Comparison of ENCODE assay signal across 10 mouse cellular contexts in genomic region chr17:35720340-35720727, GRCm38 (mm10). TPM values are rescaled to one million over a fixed set of nuclear protein-coding genes. Genes with fewer than 3 reads are reported as not detected.
DNase-seq lines count a peak whose midpoint lies in the region; ATAC-seq and TF ChIP-seq lines count a peak whose summit lies in the region.
"Had no signal": no experiment of that assay in that cellular context is flagged by ENCODE, and none has a peak within 500 bp of the region (broad histone marks: within the 10 kb centered on the region; RNA-seq: fewer than 3 reads in every experiment).

No protein-coding gene starts in this region.

- H3K4me1 ChIP-seq in embryonic facial prominence, embryonic 15.5 days, result peaks cover 23% of the 10 kb centered on the region
- peaks cover 5% of the 10 kb centered on the region; the same call in 1 of the 2 replicates for H3K4me1 ChIP-seq in hindbrain, embryonic 16.5 days (ENCODE audit: control insufficient read depth, insufficient read depth, low read depth, low read length)
- no peaks in the 10 kb centered on the region for H3K4me1 ChIP-seq in lung, adult 2 months (ENCODE audit: control insufficient read depth, insufficient read depth, low read length)
- H3K4me1 ChIP-seq: liver, embryonic 15.5 days had no signal

- peak; percentile 28; the same call in 1 of the 2 replicates for ATAC-seq in embryonic facial prominence, embryonic 15.5 days (ENCODE audit: insufficient number of reproducible peaks, low FRiP score, low TSS enrichment, low read depth)
- peak; percentile 65 for ATAC-seq in hindbrain, embryonic 16.5 days
- ATAC-seq in activated CD4-positive, CD25-positive, alpha-beta regulatory T cell, adult 4 months, result no peak

- DNase-seq in adrenal gland, postnatal 10 days, result peak; percentile 41
- DNase-seq in adrenal gland, postnatal 25 days, result no peak
- DNase-seq in lung, adult 2 months, result peak; percentile 35
- DNase-seq in right cerebral cortex, postnatal 25 days, result peak; percentile 56
- DNase-seq in gastrocnemius, postnatal 36 days, result no peak

- no peak overlapping the region for H3K9ac ChIP-seq in embryonic facial prominence, embryonic 15.5 days
- H3K9ac ChIP-seq in hindbrain, embryonic 16.5 days (ENCODE audit: low read depth, low read length), result peak overlapping the region; percentile 35; the same call in 1 of the 2 replicates
- H3K9ac ChIP-seq: liver, embryonic 15.5 days had no signal

- H3K27ac ChIP-seq in embryonic facial prominence, embryonic 15.5 days (replicated peaks), result peak overlapping the region; percentile 23; the same call in 1 of the 2 replicates
- peak overlapping the region; percentile 35; the same call in 1 of the 2 replicates for H3K27ac ChIP-seq in hindbrain, embryonic 16.5 days (ENCODE audit: low read depth, low read length)
- H3K27ac ChIP-seq: liver, embryonic 15.5 days had no signal

- no peak for TF ChIP-seq POLR2A in lung, adult 2 months (IDR thresholded peaks at IDR 0.05; ENCODE audit: borderline replicate concordance, extremely low read depth, low read depth, low read length)

- H3K36me3 ChIP-seq in embryonic facial prominence, embryonic 15.5 days, result no peaks in the 10 kb centered on the region
- no peaks in the 10 kb centered on the region for H3K36me3 ChIP-seq in hindbrain, embryonic 16.5 days (ENCODE audit: control insufficient read depth, insufficient read depth, low read length)
- H3K36me3 ChIP-seq: liver, embryonic 15.5 days had no signal

- intact Hi-C loops in gastrocnemius, postnatal 36 days (cut with DNase I), result loop anchor here (2.0 to 5.0 kb wide), 2 partner anchors 14 to 83 kb away; no protein-coding TSS in a partner anchor

- no peaks in the 10 kb centered on the region for H3K9me3 ChIP-seq in embryonic facial prominence, embryonic 15.5 days (replicated peaks)
- H3K9me3 ChIP-seq in hindbrain, embryonic 16.5 days (ENCODE audit: control insufficient read depth, low read length), result no peaks in the 10 kb centered on the region
- H3K9me3 ChIP-seq: liver, embryonic 15.5 days had no signal

- H3K27me3 ChIP-seq in embryonic facial prominence, embryonic 15.5 days, result no peaks in the 10 kb centered on the region
- no peaks in the 10 kb centered on the region for H3K27me3 ChIP-seq in hindbrain, embryonic 16.5 days (replicated peaks; ENCODE audit: control insufficient read depth, insufficient read depth, low read length)

- H3K4me3 ChIP-seq in embryonic facial prominence, embryonic 15.5 days (replicated peaks), result no peak overlapping the region
- no peak overlapping the region for H3K4me3 ChIP-seq in hindbrain, embryonic 16.5 days (ENCODE audit: low read length)
- H3K4me3 ChIP-seq in lung, adult 2 months (replicated peaks; ENCODE audit: extremely low read depth, low read depth, low read length), result no peak overlapping the region
- H3K4me3 ChIP-seq: liver, embryonic 15.5 days had no signal

- TF ChIP-seq CTCF in lung, adult 2 months (IDR thresholded peaks at IDR 0.05; ENCODE audit: insufficient read depth, low read length), result no peak

- WGBS in embryonic facial prominence, embryonic 15.5 days, result 6% methylated on average over 11 of the region's 11 CpGs
- 9% methylated on average over 11 of the region's 11 CpGs for WGBS in hindbrain, embryonic 16.5 days
- WGBS in lung, adult 2 months, result 12% methylated on average over 11 of the region's 11 CpGs

- H3K4me2 ChIP-seq in embryonic facial prominence, embryonic 15.5 days (replicated peaks), result peak overlapping the region; percentile 34
- peak overlapping the region; percentile 31; the same call in 1 of the 2 replicates for H3K4me2 ChIP-seq in hindbrain, embryonic 16.5 days (ENCODE audit: low read length)
- H3K4me2 ChIP-seq: liver, embryonic 15.5 days had no signal

RNA-seq across cellular contexts. Expression of gene Ddr1, which starts 15.9 kb away (rescaled TPM):
- 10 to 100 TPM; 33.7 to 39.6 TPM for total RNA-seq in adrenal gland, postnatal 10 days (2021)
- total RNA-seq in adrenal gland, postnatal 25 days (2021), result 41.7 and 54.6 TPM in 2 replicates
- polyA plus RNA-seq in embryonic facial prominence, embryonic 15.5 days (2015; fragmentation: Nextera tagmentation; extraction: Ambion mirVana), result 95.1 and 100 TPM in 2 replicates
- 87.1 and 106 TPM in 2 replicates for polyA plus RNA-seq in hindbrain, embryonic 16.5 days (2015; fragmentation: Nextera tagmentation; extraction: Ambion mirVana)
- 63.9 and 66.2 TPM in 2 replicates for polyA plus RNA-seq in lung, adult 2 months (2012; rRNA removed)
- polyA plus RNA-seq in activated CD4-positive, CD25-positive, alpha-beta regulatory T cell, adult 4 months (2017; shearing (Covaris generic)), result under 1 TPM; 0.66 to 0.71 TPM
- total RNA-seq in gastrocnemius, postnatal 36 days (2021), result 10 to 100 TPM; 12.7 to 15.0 TPM
- total RNA-seq: common myeloid progenitor, adult 5-6 weeks had no signal

RNA-seq across cellular contexts. Expression of gene Gtf2h4, which starts 46.8 kb away (rescaled TPM):
- total RNA-seq in adrenal gland, postnatal 10 days (2021), result 10 to 100 TPM; 27.6 to 32.2 TPM
- 22.4 and 26.9 TPM in 2 replicates for total RNA-seq in adrenal gland, postnatal 25 days (2021)
- polyA plus RNA-seq in embryonic facial prominence, embryonic 15.5 days (2015; fragmentation: Nextera tagmentation; extraction: Ambion mirVana), result 35.4 and 39.5 TPM in 2 replicates
- polyA plus RNA-seq in hindbrain, embryonic 16.5 days (2015; fragmentation: Nextera tagmentation; extraction: Ambion mirVana), result 27.8 and 28.1 TPM in 2 replicates
- polyA plus RNA-seq in lung, adult 2 months (2012; rRNA removed), result 21.3 and 22.5 TPM in 2 replicates
- 10 to 100 TPM; 11.5 to 30.4 TPM for polyA plus RNA-seq in activated CD4-positive, CD25-positive, alpha-beta regulatory T cell, adult 4 months (2017; shearing (Covaris generic))
- total RNA-seq in gastrocnemius, postnatal 36 days (2021), result 10 to 100 TPM; 15.3 to 19.0 TPM

RNA-seq across cellular contexts. Expression of gene Vars2, which starts 52.9 kb away (rescaled TPM):
- total RNA-seq in adrenal gland, postnatal 10 days (2021), result 10 to 100 TPM; 49.2 to 66.4 TPM
- total RNA-seq in adrenal gland, postnatal 25 days (2021), result 41.5 and 65.4 TPM in 2 replicates
- polyA plus RNA-seq in embryonic facial prominence, embryonic 15.5 days (2015; fragmentation: Nextera tagmentation; extraction: Ambion mirVana), result 16.6 and 19.0 TPM in 2 replicates
- polyA plus RNA-seq in hindbrain, embryonic 16.5 days (2015; fragmentation: Nextera tagmentation; extraction: Ambion mirVana), result 16.7 and 17.9 TPM in 2 replicates
- polyA plus RNA-seq in lung, adult 2 months (2012; rRNA removed), result 44.0 and 46.6 TPM in 2 replicates
- 10 to 100 TPM in 1 of 2 experiments, 1 to 10 TPM in 1; 9.3 to 11.8 TPM for polyA plus RNA-seq in activated CD4-positive, CD25-positive, alpha-beta regulatory T cell, adult 4 months (2017; shearing (Covaris generic))
- 10 to 100 TPM; 12.5 to 12.9 TPM for total RNA-seq in gastrocnemius, postnatal 36 days (2021)

Comparison
In these comparisons a context has a peak if more than half of its experiments do, and no peak if none do; other contexts are left out.
1. DNase-seq: peak in adrenal gland, postnatal 10 days (single experiment), lung, adult 2 months (single experiment) and right cerebral cortex, postnatal 25 days (single experiment); none in adrenal gland, postnatal 25 days (single experiment) and gastrocnemius, postnatal 36 days (0 of 2).
2. RNA of gene Ddr1, which starts 15.9 kb away (polyA plus RNA-seq): 95.1 to 100 TPM in embryonic facial prominence, embryonic 15.5 days, 87.1 to 106 TPM in hindbrain, embryonic 16.5 days and 63.9 to 66.2 TPM in lung, adult 2 months; 0.66 to 0.71 TPM in activated CD4-positive, CD25-positive, alpha-beta regulatory T cell, adult 4 months; every median in the first group is over 10 times any median in the second.